Mouse (Mus musculus): ENCODE results near the gene Lipt1. TPM values are rescaled to one million over a fixed set of nuclear protein-coding genes. Genes with fewer than 3 reads are reported as not detected.
A peak's percentile ranks its signal among the peaks of the same experiment; 100 is the strongest.

Gene Lipt1
- polyA plus RNA-seq, 1 experiment from 2014 or later, result 9.1 TPM

- peak overlapping the region; percentile 93 for H3K4me2 ChIP-seq (ENCODE audit: low read length)
- H3K4me3 ChIP-seq (replicated peaks; ENCODE audit: low read depth, low read length), result peak overlapping the region; percentile 67
- H3K9me3 ChIP-seq (ENCODE audit: control insufficient read depth, low read length), result no peaks in the 10 kb centered on the region
- H3K27ac ChIP-seq (replicated peaks; ENCODE audit: low read depth, low read length), result no peak overlapping the region
- H3K9ac ChIP-seq (replicated peaks; ENCODE audit: low read length), result peak overlapping the region; percentile 64
- no peak for DNase-seq
- H3K36me3 ChIP-seq (ENCODE audit: control insufficient read depth, insufficient read depth, low read length), result peaks cover 9% of the 10 kb centered on the region
- ATAC-seq (ENCODE audit: low FRiP score, low TSS enrichment), result no peak
- H3K27me3 ChIP-seq (ENCODE audit: control insufficient read depth, insufficient read depth, low read length), result no peaks in the 10 kb centered on the region
- WGBS, result 81% methylated on average over 7 of the region's 7 CpGs
- peaks cover 13% of the 10 kb centered on the region for H3K4me1 ChIP-seq (ENCODE audit: control insufficient read depth, insufficient read depth, low read length)
These were observed 17.7 kb downstream of the Lipt1 start for GRCm38 (mm10) chr1:37889206-37889605.

- ATAC-seq (ENCODE audit: low FRiP score, low TSS enrichment), result peak; percentile 91
- H3K27ac ChIP-seq (replicated peaks; ENCODE audit: low read depth, low read length), result peak within 1 kb of the TSS; percentile 46; the same call in 1 of the 2 replicates
These were observed 18.6 kb downstream of the Lipt1 start, which contains the start of the genes Mitd1 and Mrpl30 for GRCm38 (mm10) chr1:37890025-37890652. Gene Mitd1 (minus strand): TSS chr1:37890411. Gene Mrpl30 (plus strand): TSS chr1:37890477.

GRCm38 (mm10) chr1:37891400-37891799, 19.9 kb downstream of the Lipt1 start:
- H3K9ac ChIP-seq (replicated peaks; ENCODE audit: low read length), result no peak overlapping the region
- H3K9me3 ChIP-seq (ENCODE audit: control insufficient read depth, low read length), result no peaks in the 10 kb centered on the region
- WGBS, result 77% methylated on average over 3 of the region's 3 CpGs
- ATAC-seq (ENCODE audit: low FRiP score, low TSS enrichment), result no peak
- H3K4me3 ChIP-seq (replicated peaks; ENCODE audit: low read depth, low read length), result no peak overlapping the region
- peak; percentile 29 for DNase-seq
- peak overlapping the region; percentile 93 for H3K4me2 ChIP-seq (ENCODE audit: low read length)
- H3K27ac ChIP-seq (replicated peaks; ENCODE audit: low read depth, low read length), result no peak overlapping the region
- H3K27me3 ChIP-seq (ENCODE audit: control insufficient read depth, insufficient read depth, low read length), result no peaks in the 10 kb centered on the region
- peaks cover 13% of the 10 kb centered on the region for H3K4me1 ChIP-seq (ENCODE audit: control insufficient read depth, insufficient read depth, low read length)
- H3K36me3 ChIP-seq (ENCODE audit: control insufficient read depth, insufficient read depth, low read length), result peaks cover 21% of the 10 kb centered on the region

More at GRCm38 (mm10) chr1:37890025-37890652, 18.6 kb downstream of the Lipt1 start, which contains the start of the genes Mitd1 and Mrpl30:
- Histone ChIP-seq H3K9ac (replicated peaks; ENCODE audit: low read length) (peak within 1 kb of the TSS; percentile 64), H3K36me3 (ENCODE audit: control insufficient read depth, insufficient read depth, low read length) (peaks cover 12% of the 10 kb centered on the region), H3K4me2 (ENCODE audit: low read length) (peak within 1 kb of the TSS; percentile 93), H3K4me1 (ENCODE audit: control insufficient read depth, insufficient read depth, low read length) (peaks cover 13% of the 10 kb centered on the region), H3K4me3 (replicated peaks; ENCODE audit: low read depth, low read length) (peak within 1 kb of the TSS; percentile 67), H3K9me3 (ENCODE audit: control insufficient read depth, low read length) (no peaks in the 10 kb centered on the region), H3K27me3 (ENCODE audit: control insufficient read depth, insufficient read depth, low read length) (no peaks in the 10 kb centered on the region)
- peak; percentile 96 for DNase-seq
- under 1% methylated on average over 41 of the region's 41 CpGs for WGBS

- peaks cover 50% of the 10 kb centered on the region for H3K36me3 ChIP-seq (ENCODE audit: control insufficient read depth, insufficient read depth, low read length)
- ATAC-seq (ENCODE audit: low FRiP score, low TSS enrichment) (no peak), DNase-seq (no peak)
- no peak overlapping the region for H3K27ac ChIP-seq (replicated peaks; ENCODE audit: low read depth, low read length)
- H3K27me3 ChIP-seq (ENCODE audit: control insufficient read depth, insufficient read depth, low read length), result no peaks in the 10 kb centered on the region
- no peak overlapping the region for H3K4me3 ChIP-seq (replicated peaks; ENCODE audit: low read depth, low read length)
- no peaks in the 10 kb centered on the region for H3K9me3 ChIP-seq (ENCODE audit: control insufficient read depth, low read length)
- H3K4me2 ChIP-seq (ENCODE audit: low read length), result no peak overlapping the region
- no peak overlapping the region for H3K9ac ChIP-seq (replicated peaks; ENCODE audit: low read length)
- peaks cover 9% of the 10 kb centered on the region for H3K4me1 ChIP-seq (ENCODE audit: control insufficient read depth, insufficient read depth, low read length)
These were observed 23.1 kb downstream of the Lipt1 start for GRCm38 (mm10) chr1:37894606-37895005.

- no peaks in the 10 kb centered on the region for H3K4me1 ChIP-seq (ENCODE audit: control insufficient read depth, insufficient read depth, low read length)
- H3K27me3 ChIP-seq (ENCODE audit: control insufficient read depth, insufficient read depth, low read length), result no peaks in the 10 kb centered on the region
- H3K9me3 ChIP-seq (ENCODE audit: control insufficient read depth, low read length), result no peaks in the 10 kb centered on the region
- H3K36me3 ChIP-seq (ENCODE audit: control insufficient read depth, insufficient read depth, low read length), result peaks cover 49% of the 10 kb centered on the region
- H3K4me3 ChIP-seq (replicated peaks; ENCODE audit: low read depth, low read length), result no peak overlapping the region
- no peak overlapping the region for H3K4me2 ChIP-seq (ENCODE audit: low read length)
- 86% methylated on average over 4 of the region's 4 CpGs for WGBS
- DNase-seq (no peak), ATAC-seq (ENCODE audit: low FRiP score, low TSS enrichment) (no peak)
- H3K9ac ChIP-seq (replicated peaks; ENCODE audit: low read length), result no peak overlapping the region
- H3K27ac ChIP-seq (replicated peaks; ENCODE audit: low read depth, low read length), result no peak overlapping the region
These were observed 28.3 kb downstream of the Lipt1 start for GRCm38 (mm10) chr1:37899816-37900215.

- Histone ChIP-seq H3K9ac (replicated peaks; ENCODE audit: low read length) (no peak overlapping the region), H3K36me3 (ENCODE audit: control insufficient read depth, insufficient read depth, low read length) (peaks cover 45% of the 10 kb centered on the region), H3K4me3 (replicated peaks; ENCODE audit: low read depth, low read length) (no peak overlapping the region), H3K4me1 (ENCODE audit: control insufficient read depth, insufficient read depth, low read length) (no peaks in the 10 kb centered on the region), H3K27me3 (ENCODE audit: control insufficient read depth, insufficient read depth, low read length) (no peaks in the 10 kb centered on the region), H3K27ac (replicated peaks; ENCODE audit: low read depth, low read length) (no peak overlapping the region), H3K4me2 (ENCODE audit: low read length) (no peak overlapping the region), H3K9me3 (ENCODE audit: control insufficient read depth, low read length) (no peaks in the 10 kb centered on the region)
- WGBS, result 54% methylated on average over 6 of the region's 6 CpGs
- DNase-seq (no peak), ATAC-seq (ENCODE audit: low FRiP score, low TSS enrichment) (no peak)
These were observed 28.8 kb downstream of the Lipt1 start for GRCm38 (mm10) chr1:37900288-37900687.

GRCm38 (mm10) chr1:37903178-37903577, 31.6 kb downstream of the Lipt1 start:
- peak; percentile 41 for DNase-seq
- Histone ChIP-seq H3K9ac (replicated peaks; ENCODE audit: low read length) (no peak overlapping the region), H3K4me1 (ENCODE audit: control insufficient read depth, insufficient read depth, low read length) (no peaks in the 10 kb centered on the region), H3K9me3 (ENCODE audit: control insufficient read depth, low read length) (no peaks in the 10 kb centered on the region), H3K4me2 (ENCODE audit: low read length) (no peak overlapping the region), H3K27me3 (ENCODE audit: control insufficient read depth, insufficient read depth, low read length) (no peaks in the 10 kb centered on the region), H3K36me3 (ENCODE audit: control insufficient read depth, insufficient read depth, low read length) (peaks cover 22% of the 10 kb centered on the region), H3K4me3 (replicated peaks; ENCODE audit: low read depth, low read length) (no peak overlapping the region), H3K27ac (replicated peaks; ENCODE audit: low read depth, low read length) (no peak overlapping the region)
- ATAC-seq (ENCODE audit: low FRiP score, low TSS enrichment), result no peak
- 34% methylated on average over 6 of the region's 6 CpGs for WGBS

- no peaks in the 10 kb centered on the region for H3K9me3 ChIP-seq (ENCODE audit: control insufficient read depth, low read length)
- no peak overlapping the region for H3K4me2 ChIP-seq (ENCODE audit: low read length)
- no peak overlapping the region for H3K9ac ChIP-seq (replicated peaks; ENCODE audit: low read length)
- H3K36me3 ChIP-seq (ENCODE audit: control insufficient read depth, insufficient read depth, low read length), result no peaks in the 10 kb centered on the region
- ATAC-seq (ENCODE audit: low FRiP score, low TSS enrichment), result no peak
- H3K27ac ChIP-seq (replicated peaks; ENCODE audit: low read depth, low read length), result no peak overlapping the region
- DNase-seq, result no peak
- WGBS, result 82% methylated on average over 2 of the region's 2 CpGs
- H3K4me3 ChIP-seq (replicated peaks; ENCODE audit: low read depth, low read length), result no peak overlapping the region
- no peaks in the 10 kb centered on the region for H3K4me1 ChIP-seq (ENCODE audit: control insufficient read depth, insufficient read depth, low read length)
- H3K27me3 ChIP-seq (ENCODE audit: control insufficient read depth, insufficient read depth, low read length), result no peaks in the 10 kb centered on the region
These were observed 41.2 kb downstream of the Lipt1 start for GRCm38 (mm10) chr1:37912751-37913150.

- Histone ChIP-seq H3K9me3 (ENCODE audit: control insufficient read depth, low read length) (no peaks in the 10 kb centered on the region), H3K27me3 (ENCODE audit: control insufficient read depth, insufficient read depth, low read length) (no peaks in the 10 kb centered on the region), H3K9ac (replicated peaks; ENCODE audit: low read length) (no peak within 1 kb of the TSS), H3K36me3 (ENCODE audit: control insufficient read depth, insufficient read depth, low read length) (no peaks in the 10 kb centered on the region), H3K4me2 (ENCODE audit: low read length) (no peak within 1 kb of the TSS), H3K4me1 (ENCODE audit: control insufficient read depth, insufficient read depth, low read length) (no peaks in the 10 kb centered on the region), H3K4me3 (replicated peaks; ENCODE audit: low read depth, low read length) (no peak within 1 kb of the TSS), H3K27ac (replicated peaks; ENCODE audit: low read depth, low read length) (no peak within 1 kb of the TSS)
- WGBS, result 76% methylated on average over 5 of the region's 5 CpGs
- DNase-seq, result no peak
- ATAC-seq (ENCODE audit: low FRiP score, low TSS enrichment), result no peak
These were observed 44.9 kb downstream of the Lipt1 start, which contains the start of gene Lyg2 for GRCm38 (mm10) chr1:37916393-37916792. Gene Lyg2 (minus strand): TSS chr1:37916493.
